Mouse (Mus musculus): ENCODE measurements at regions not wholly inside any gene's neighbourhood (a gene's known extent, or its start where the extent isn't known, plus 50 kb on each side); places are given as distances from the start of the nearest gene placed in this dataset.

GRCm38 (mm10) chr4:9103958-9104357, 865.1 kb upstream of the Car8 start:
- Histone ChIP-seq H3K4me3 (ENCODE audit: control insufficient read depth, low read depth, low read length) (no peak overlapping the region), H3K36me3 (ENCODE audit: control insufficient read depth, insufficient read depth, low read length) (no peaks in the 10 kb centered on the region), H3K27ac (ENCODE audit: control insufficient read depth, insufficient read depth, low read depth, low read length) (no peak overlapping the region), H3K27me3 (ENCODE audit: control insufficient read depth, insufficient read depth, low read length) (no peaks in the 10 kb centered on the region), H3K4me1 (ENCODE audit: control insufficient read depth, insufficient read depth, low read length) (no peaks in the 10 kb centered on the region)
- TF ChIP-seq CTCF (IDR thresholded peaks at IDR 0.05; ENCODE audit: control insufficient read depth, insufficient read depth, insufficient replicate concordance, low read depth, low read length) (no peak), POLR2A (IDR thresholded peaks at IDR 0.05; ENCODE audit: control insufficient read depth, low read depth, low read length) (no peak)

- Histone ChIP-seq H3K36me3 (ENCODE audit: control insufficient read depth, insufficient read depth, low read length) (no peaks in the 10 kb centered on the region), H3K27ac (ENCODE audit: control insufficient read depth, insufficient read depth, low read depth, low read length) (no peak overlapping the region), H3K27me3 (ENCODE audit: control insufficient read depth, insufficient read depth, low read length) (no peaks in the 10 kb centered on the region), H3K4me3 (ENCODE audit: control insufficient read depth, low read depth, low read length) (peak overlapping the region; percentile 2; the same call in 1 of the 2 replicates), H3K4me1 (ENCODE audit: control insufficient read depth, insufficient read depth, low read length) (peaks cover 7% of the 10 kb centered on the region)
- TF ChIP-seq POLR2A (IDR thresholded peaks at IDR 0.05; ENCODE audit: control insufficient read depth, low read depth, low read length) (no peak), CTCF (IDR thresholded peaks at IDR 0.05; ENCODE audit: control insufficient read depth, insufficient read depth, insufficient replicate concordance, low read depth, low read length) (peak; percentile 98)
These were observed 858.2 kb upstream of the Car8 start for GRCm38 (mm10) chr4:9096809-9097700.

GRCm38 (mm10) chr4:9096274-9096673, 857.4 kb upstream of the Car8 start:
- H3K4me1 ChIP-seq (ENCODE audit: control insufficient read depth, insufficient read depth, low read length) = peaks cover 7% of the 10 kb centered on the region
- H3K27me3 ChIP-seq (ENCODE audit: control insufficient read depth, insufficient read depth, low read length) = no peaks in the 10 kb centered on the region
- no peak overlapping the region for H3K4me3 ChIP-seq (ENCODE audit: control insufficient read depth, low read depth, low read length)
- TF ChIP-seq CTCF (IDR thresholded peaks at IDR 0.05; ENCODE audit: control insufficient read depth, insufficient read depth, insufficient replicate concordance, low read depth, low read length) = no peak
- no peak for TF ChIP-seq POLR2A (IDR thresholded peaks at IDR 0.05; ENCODE audit: control insufficient read depth, low read depth, low read length)
- H3K27ac ChIP-seq (ENCODE audit: control insufficient read depth, insufficient read depth, low read depth, low read length) = no peak overlapping the region
- no peaks in the 10 kb centered on the region for H3K36me3 ChIP-seq (ENCODE audit: control insufficient read depth, insufficient read depth, low read length)

- Histone ChIP-seq H3K36me3 (ENCODE audit: control insufficient read depth, insufficient read depth, low read length) (no peaks in the 10 kb centered on the region), H3K4me1 (ENCODE audit: control insufficient read depth, insufficient read depth, low read length) (peaks cover 7% of the 10 kb centered on the region), H3K27me3 (ENCODE audit: control insufficient read depth, insufficient read depth, low read length) (no peaks in the 10 kb centered on the region), H3K27ac (ENCODE audit: control insufficient read depth, insufficient read depth, low read depth, low read length) (no peak overlapping the region), H3K4me3 (ENCODE audit: control insufficient read depth, low read depth, low read length) (no peak overlapping the region)
- TF ChIP-seq POLR2A (IDR thresholded peaks at IDR 0.05; ENCODE audit: control insufficient read depth, low read depth, low read length) (no peak), CTCF (IDR thresholded peaks at IDR 0.05; ENCODE audit: control insufficient read depth, insufficient read depth, insufficient replicate concordance, low read depth, low read length) (no peak)
These were observed 856.8 kb upstream of the Car8 start for GRCm38 (mm10) chr4:9095646-9096045.

- Histone ChIP-seq H3K4me3 (ENCODE audit: control insufficient read depth, low read depth, low read length) (no peak overlapping the region), H3K27ac (ENCODE audit: control insufficient read depth, insufficient read depth, low read depth, low read length) (no peak overlapping the region), H3K27me3 (ENCODE audit: control insufficient read depth, insufficient read depth, low read length) (no peaks in the 10 kb centered on the region), H3K4me1 (ENCODE audit: control insufficient read depth, insufficient read depth, low read length) (peaks cover 7% of the 10 kb centered on the region), H3K36me3 (ENCODE audit: control insufficient read depth, insufficient read depth, low read length) (no peaks in the 10 kb centered on the region)
- no peak for TF ChIP-seq POLR2A (IDR thresholded peaks at IDR 0.05; ENCODE audit: control insufficient read depth, low read depth, low read length)
- no peak for TF ChIP-seq CTCF (IDR thresholded peaks at IDR 0.05; ENCODE audit: control insufficient read depth, insufficient read depth, insufficient replicate concordance, low read depth, low read length)
These were observed 855.7 kb upstream of the Car8 start for GRCm38 (mm10) chr4:9094522-9094921.

- Histone ChIP-seq H3K27me3 (ENCODE audit: control insufficient read depth, insufficient read depth, low read length) (no peaks in the 10 kb centered on the region), H3K4me1 (ENCODE audit: control insufficient read depth, insufficient read depth, low read length) (peaks cover 7% of the 10 kb centered on the region), H3K27ac (ENCODE audit: control insufficient read depth, insufficient read depth, low read depth, low read length) (no peak overlapping the region), H3K4me3 (ENCODE audit: control insufficient read depth, low read depth, low read length) (no peak overlapping the region), H3K36me3 (ENCODE audit: control insufficient read depth, insufficient read depth, low read length) (no peaks in the 10 kb centered on the region)
- TF ChIP-seq POLR2A (IDR thresholded peaks at IDR 0.05; ENCODE audit: control insufficient read depth, low read depth, low read length) (no peak), CTCF (IDR thresholded peaks at IDR 0.05; ENCODE audit: control insufficient read depth, insufficient read depth, insufficient replicate concordance, low read depth, low read length) (no peak)
These were observed 855.2 kb upstream of the Car8 start for GRCm38 (mm10) chr4:9094076-9094475.

GRCm38 (mm10) chr4:9083526-9083925, 844.7 kb upstream of the Car8 start:
- H3K27me3 ChIP-seq (ENCODE audit: control insufficient read depth, insufficient read depth, low read length) = no peaks in the 10 kb centered on the region
- TF ChIP-seq CTCF (IDR thresholded peaks at IDR 0.05; ENCODE audit: control insufficient read depth, insufficient read depth, insufficient replicate concordance, low read depth, low read length) (no peak), POLR2A (IDR thresholded peaks at IDR 0.05; ENCODE audit: control insufficient read depth, low read depth, low read length) (no peak)
- H3K27ac ChIP-seq (ENCODE audit: control insufficient read depth, insufficient read depth, low read depth, low read length) = no peak overlapping the region
- no peaks in the 10 kb centered on the region for H3K36me3 ChIP-seq (ENCODE audit: control insufficient read depth, insufficient read depth, low read length)
- no peaks in the 10 kb centered on the region for H3K4me1 ChIP-seq (ENCODE audit: control insufficient read depth, insufficient read depth, low read length)
- H3K4me3 ChIP-seq (ENCODE audit: control insufficient read depth, low read depth, low read length) = no peak overlapping the region

All from testis, adult 2 months (tissue).